Mouse (Mus musculus) leukemia stem cell, adult 10-12 weeks (primary cell): ENCODE measurements around the gene Gja5. TPM values are rescaled to one million over a fixed set of nuclear protein-coding genes. Genes with fewer than 3 reads are reported as not detected.

Experiments used
- polyA plus RNA-seq: library from polyadenylated mRNA; stranded (reverse); fragments of >175 nt; gene quantifications from 2 replicates; pipeline ENCODE4 v1.2.3, GENCODE M21; 2012; ENCODE audit warnings: low replicate concordance

Gja5 gene
- polyA plus RNA-seq, result 0.26 TPM in 1 of 2 replicates, not detected in the other

GRCm38 (mm10) chr3:96904393-96904792 lies at the start of gene Gja5:
Gene Gja5, plus strand, starts transcription at chr3:96904693.

GRCm38 (mm10) chr3:96904851-96905541 lies 503 bp downstream of the Gja5 start, which contains the start of gene Gpr89:
Gene Gpr89, minus strand, starts transcription at chr3:96905346.

GRCm38 (mm10) chr3:96925920-96926319 lies 21.4 kb downstream of the Gja5 start, which contains the start of gene Gja8:
Gene Gja8, minus strand, starts transcription at chr3:96926020.

Other genes with a start within 250 kb of the Gja5 start
- 0.12 and 0.19 TPM in 2 replicates for gene Ankrd35, start 234.6 kb upstream of the Gja5 start, polyA plus RNA-seq
- 12.3 and 23.7 TPM in 2 replicates for gene Pias3, start 208.3 kb upstream of the Gja5 start, polyA plus RNA-seq
- gene Nudt17, start 196.1 kb upstream of the Gja5 start, polyA plus RNA-seq, result 0.36 and 0.42 TPM in 2 replicates
- gene Polr3c, start 177.1 kb upstream of the Gja5 start, polyA plus RNA-seq, result 3.9 and 4.2 TPM in 2 replicates
- 18.2 and 18.6 TPM in 2 replicates for gene Rnf115, start 177.0 kb upstream of the Gja5 start, polyA plus RNA-seq
- not detected in 2 replicates for gene Pdzk1, start 75.4 kb upstream of the Gja5 start, polyA plus RNA-seq
- gene Cd160, start 75.3 kb upstream of the Gja5 start, polyA plus RNA-seq, result 2.4 and 2.6 TPM in 2 replicates
- gene Gpr89, start 653 bp downstream of the Gja5 start, polyA plus RNA-seq, result 0.93 and 4.1 TPM in 2 replicates
- gene Gja8, start 21.3 kb downstream of the Gja5 start, polyA plus RNA-seq, result not detected in 2 replicates